Mouse (Mus musculus) cerebellum, adult 2 months (tissue): ENCODE data around the gene Mta2. TPM values are rescaled to one million over a fixed set of nuclear protein-coding genes. Genes with fewer than 3 reads are reported as not detected.

Experiments used
- DNase-seq, 2 experiments: peaks; one replicate each; pipeline ENCODE4 v3.0.0; 2021
- H3K27ac ChIP-seq: fragments of 200-500 bp; 2 replicates; pipeline ENCODE4 v1.5.1; 2012; ENCODE audit warnings: low read length, control low read depth, inconsistent platforms; ENCODE audit not compliant: insufficient read depth
- H3K27me3 ChIP-seq: fragments of 200-500 bp; 2 replicates; pipeline ENCODE4 v1.6.1; 2012; ENCODE audit warnings: inconsistent platforms, mild to moderate bottlenecking, low read length, moderate library complexity; ENCODE audit not compliant: control insufficient read depth, insufficient read depth
- H3K4me1 ChIP-seq: fragments of 200-500 bp; 2 replicates; pipeline ENCODE4 v1.6.1; 2011; ENCODE audit warnings: low read length; ENCODE audit not compliant: control insufficient read depth, insufficient read depth
- H3K4me3 ChIP-seq: fragments of 200-500 bp; replicated peaks from 2 replicates; pipeline ENCODE3; 2011; ENCODE audit warnings: mild to moderate bottlenecking, low read depth, low read length, control low read depth; ENCODE audit not compliant: insufficient read depth
- CTCF ChIP-seq: fragments of 200-500 bp; IDR thresholded peaks from 2 replicates; pipeline ENCODE4 v1.5.1; 2011; ENCODE audit warnings: low read depth, mild to moderate bottlenecking, control low read depth, low read length, moderate library complexity, borderline replicate concordance; ENCODE audit not compliant: insufficient read depth
- POLR2A ChIP-seq: fragments of 200-500 bp; IDR thresholded peaks from 2 replicates; pipeline ENCODE4 v1.6.1; 2011; ENCODE audit warnings: low read length, control low read depth, borderline replicate concordance; ENCODE audit not compliant: insufficient read depth
- WGBS: fragments of 180-500 bp; shearing (Covaris S2); methylation state at CpG from one replicate; pipeline ENCODE4 v1.1.7; 2018; 5-methylcytosine and 5-hydroxymethylcytosine counted together
- polyA plus RNA-seq: library from polyadenylated mRNA; depleted of rRNA; stranded (reverse); fragments of >200 nt; gene quantifications from 2 replicates; pipeline ENCODE4 v1.2.3, GENCODE M21; 2012; rRNA removed

Gene Mta2
- polyA plus RNA-seq, 1 experiment: 33.9 TPM

GRCm38 (mm10) chr19:8992769-8993624 lies 51.3 kb downstream of the Mta2 start:
- Histone ChIP-seq H3K4me1 (no peaks in the 10 kb centered on the region), H3K4me3 (no peak overlapping the region), H3K27me3 (no peaks in the 10 kb centered on the region), H3K27ac (no peak overlapping the region)
- 34% methylated on average over 12 of the region's 12 CpGs for WGBS
- no peak for TF ChIP-seq POLR2A
- TF ChIP-seq CTCF: peak; percentile 67
- DNase-seq: peak; percentile 45 to 58

DNA sequence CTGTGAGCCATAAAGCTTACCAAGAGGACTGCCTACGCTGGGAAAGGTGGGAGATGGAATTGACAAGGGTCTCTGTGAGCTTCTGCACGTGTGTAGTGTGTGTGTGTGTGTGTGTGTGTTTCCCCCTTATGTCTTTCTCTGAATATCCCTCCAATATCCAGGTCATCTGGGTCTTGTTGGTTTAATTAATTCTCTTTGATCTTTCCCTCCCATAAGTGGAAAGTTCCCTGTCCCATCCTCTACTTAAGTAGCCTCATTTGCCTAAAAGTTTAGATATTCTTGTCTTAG lies 51.9 kb downstream of the Mta2 start:
- Histone ChIP-seq H3K27me3 (no peaks in the 10 kb centered on the region), H3K4me3 (no peak overlapping the region), H3K27ac (no peak overlapping the region), H3K4me1 (no peaks in the 10 kb centered on the region)
- TF ChIP-seq POLR2A (no peak), CTCF (no peak)
- no peak for DNase-seq
- 51% methylated on average over 2 of the region's 2 CpGs for WGBS

DNA sequence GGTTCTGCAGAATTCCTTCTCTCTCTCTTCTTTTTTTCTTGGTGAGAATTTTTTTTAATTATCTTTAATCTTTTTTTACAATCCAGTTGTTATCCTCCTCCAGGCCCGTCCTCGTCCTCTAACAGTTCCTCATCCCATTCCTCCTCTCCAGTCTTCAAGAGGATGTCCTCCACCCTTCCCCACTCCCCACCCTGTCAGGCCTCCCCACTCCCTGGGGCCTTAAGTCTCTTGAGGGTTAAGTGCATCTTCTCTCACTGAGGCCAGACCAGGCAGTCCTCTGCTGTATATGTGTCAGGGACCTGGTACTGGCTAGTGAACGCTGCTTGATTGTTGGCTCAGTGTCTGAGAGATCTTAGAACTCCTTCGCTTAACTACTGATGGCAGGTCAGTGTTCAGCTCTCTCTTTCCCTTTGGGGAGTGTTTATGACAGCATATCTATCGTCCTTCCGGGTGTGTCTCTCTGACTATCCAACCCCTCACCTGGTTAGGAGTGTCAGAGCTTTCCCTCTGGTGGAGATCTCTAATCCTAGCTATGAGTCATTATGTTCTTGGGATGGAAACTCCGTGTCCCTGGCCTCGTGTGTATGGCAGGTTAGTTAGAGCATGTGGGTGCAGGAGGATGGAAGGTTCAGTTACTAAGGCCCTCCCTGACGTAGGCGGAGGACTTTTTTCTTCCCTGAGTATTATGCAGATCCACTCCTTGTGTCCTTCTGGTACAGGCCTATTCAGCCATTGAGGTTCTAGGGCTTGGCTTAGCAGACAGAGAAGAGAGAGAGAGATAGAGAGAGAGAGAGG lies 53.3 kb downstream of the Mta2 start:
- Histone ChIP-seq H3K4me3 (no peak overlapping the region), H3K27me3 (no peaks in the 10 kb centered on the region), H3K27ac (no peak overlapping the region), H3K4me1 (no peaks in the 10 kb centered on the region)
- no peak for DNase-seq
- TF ChIP-seq POLR2A: no peak
- WGBS: 85% methylated on average over 10 of the region's 10 CpGs

DNA sequence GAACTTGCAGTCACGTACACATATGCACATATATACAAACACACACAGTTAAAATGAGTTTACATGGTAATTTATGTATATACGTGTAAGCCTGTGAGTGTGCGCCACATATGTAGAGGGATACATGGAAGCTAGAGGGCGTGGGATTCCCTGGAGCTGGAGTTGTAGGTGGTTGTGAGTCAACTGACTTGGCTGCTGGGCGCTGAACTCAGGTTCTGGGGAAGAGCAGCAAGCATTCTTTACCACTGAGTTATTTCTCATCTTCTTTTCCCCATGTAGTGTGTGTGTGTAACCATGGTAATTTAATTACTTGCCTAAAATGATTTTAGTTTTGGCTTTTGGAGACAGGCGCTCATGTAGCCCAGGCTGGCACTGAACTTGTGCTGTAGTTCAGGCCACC lies 54.9 kb downstream of the Mta2 start:
- no peaks in the 10 kb centered on the region for H3K27me3 ChIP-seq
- WGBS: 94% methylated on average over 6 of the region's 6 CpGs
- H3K4me1 ChIP-seq: no peaks in the 10 kb centered on the region
- no peak overlapping the region for H3K27ac ChIP-seq
- TF ChIP-seq CTCF (no peak), POLR2A (no peak)
- no peak for DNase-seq
- no peak overlapping the region for H3K4me3 ChIP-seq

GRCm38 (mm10) chr19:8997546-8997945 lies 55.9 kb downstream of the Mta2 start:
- DNase-seq: no peak
- Histone ChIP-seq H3K27me3 (no peaks in the 10 kb centered on the region), H3K4me3 (no peak overlapping the region), H3K4me1 (no peaks in the 10 kb centered on the region), H3K27ac (no peak overlapping the region)
- 26% methylated on average over 4 of the region's 4 CpGs for WGBS
- TF ChIP-seq CTCF: no peak
- TF ChIP-seq POLR2A: no peak

DNA sequence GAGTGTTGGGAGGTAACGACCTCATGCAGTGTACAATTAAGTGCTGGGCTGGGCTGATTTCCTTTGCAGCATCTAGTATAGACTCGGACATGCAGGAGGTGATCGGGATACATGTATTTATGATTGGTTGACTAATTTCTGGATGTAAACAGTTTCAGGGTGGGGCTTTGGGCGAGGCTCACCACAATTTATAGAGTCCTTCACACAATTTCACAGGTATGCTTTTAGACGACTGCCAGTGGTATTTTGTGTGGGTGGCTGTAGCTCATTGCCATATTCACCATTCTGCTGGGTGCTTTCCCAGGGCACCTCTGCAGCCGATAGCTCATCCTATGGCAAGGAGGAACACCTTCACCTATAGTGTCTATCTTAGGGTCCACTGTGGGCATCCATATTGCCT lies 56.9 kb downstream of the Mta2 start:
- TF ChIP-seq CTCF (no peak), POLR2A (no peak)
- DNase-seq: no peak
- no peak overlapping the region for H3K27ac ChIP-seq
- no peaks in the 10 kb centered on the region for H3K4me1 ChIP-seq
- no peak overlapping the region for H3K4me3 ChIP-seq
- H3K27me3 ChIP-seq: no peaks in the 10 kb centered on the region
- 83% methylated on average over 6 of the region's 6 CpGs for WGBS

DNA sequence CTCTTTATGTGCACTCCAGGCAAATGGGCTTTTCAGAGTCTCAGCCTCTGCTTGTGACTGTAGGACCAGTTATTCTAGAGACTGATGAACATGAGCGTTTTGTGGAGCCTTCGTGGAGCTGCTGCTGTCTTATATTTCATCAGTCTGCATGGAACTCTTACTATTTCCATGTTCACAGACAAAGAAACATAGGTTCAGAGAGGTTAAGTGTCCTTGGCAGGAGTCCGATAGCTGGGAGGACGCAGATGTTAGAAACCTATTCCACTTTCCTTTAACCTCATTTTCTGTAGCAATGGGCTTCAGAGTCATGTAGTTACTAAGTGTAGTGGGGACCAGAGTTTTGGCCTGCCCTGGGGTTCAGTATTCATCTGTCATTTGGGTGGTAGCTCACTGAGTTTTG lies 57.5 kb downstream of the Mta2 start:
- H3K27ac ChIP-seq: no peak overlapping the region
- DNase-seq: no peak
- no peak for TF ChIP-seq POLR2A
- TF ChIP-seq CTCF: no peak
- H3K4me1 ChIP-seq: no peaks in the 10 kb centered on the region
- 87% methylated on average over 4 of the region's 4 CpGs for WGBS
- H3K4me3 ChIP-seq: no peak overlapping the region
- H3K27me3 ChIP-seq: no peaks in the 10 kb centered on the region

Other genes with a start within 250 kb of the Mta2 start
- gene Slc3a2, start 218.5 kb upstream of the Mta2 start, polyA plus RNA-seq: 214 and 221 TPM in 2 replicates
- gene Wdr74, start 206.0 kb upstream of the Mta2 start, polyA plus RNA-seq: 55.5 and 57.6 TPM in 2 replicates
- 0.33 and 0.65 TPM in 2 replicates for gene 1700092M07Rik, start 201.2 kb upstream of the Mta2 start, polyA plus RNA-seq
- 116 and 119 TPM in 2 replicates for gene Stx5a, start 200.5 kb upstream of the Mta2 start, polyA plus RNA-seq
- gene Nxf1, start 184.8 kb upstream of the Mta2 start, polyA plus RNA-seq: 134 and 135 TPM in 2 replicates
- gene Tmem223, start 170.9 kb upstream of the Mta2 start, polyA plus RNA-seq: 169 and 170 TPM in 2 replicates
- 15.9 and 20.2 TPM in 2 replicates for gene Tmem179b, start 167.4 kb upstream of the Mta2 start, polyA plus RNA-seq
- gene Taf6l, start 155.5 kb upstream of the Mta2 start, polyA plus RNA-seq: 14.1 and 15.6 TPM in 2 replicates
- gene Polr2g, start 143.3 kb upstream of the Mta2 start, polyA plus RNA-seq: 155 and 157 TPM in 2 replicates
- gene Zbtb3, start 139.3 kb upstream of the Mta2 start, polyA plus RNA-seq: 3.7 and 3.8 TPM in 2 replicates
- 34.4 and 36.0 TPM in 2 replicates for gene Ttc9c, start 122.5 kb upstream of the Mta2 start, polyA plus RNA-seq
- gene Hnrnpul2, start 121.9 kb upstream of the Mta2 start, polyA plus RNA-seq: 97.7 and 101 TPM in 2 replicates
- gene AC129217.1, start 112.1 kb upstream of the Mta2 start, polyA plus RNA-seq: not detected in 2 replicates
- gene Bscl2, start 104.4 kb upstream of the Mta2 start, polyA plus RNA-seq: 148 and 155 TPM in 2 replicates
- gene Gng3, start 102.7 kb upstream of the Mta2 start, polyA plus RNA-seq: 218 and 236 TPM in 2 replicates
- gene Lrrn4cl, start 91.1 kb upstream of the Mta2 start, polyA plus RNA-seq: 0.78 and 0.85 TPM in 2 replicates
- gene Ubxn1, start 70.4 kb upstream of the Mta2 start, polyA plus RNA-seq: 117 and 134 TPM in 2 replicates
- 69.3 and 76.7 TPM in 2 replicates for gene Uqcc3, start 61.0 kb upstream of the Mta2 start, polyA plus RNA-seq
- 3.8 and 5.1 TPM in 2 replicates for gene Lbhd1, start 58.1 kb upstream of the Mta2 start, polyA plus RNA-seq
- not detected in 2 replicates for gene Gm49403, start 57.9 kb upstream of the Mta2 start, polyA plus RNA-seq
- 43.7 and 45.9 TPM in 2 replicates for gene 1810009A15Rik, start 53.0 kb upstream of the Mta2 start, polyA plus RNA-seq
- not detected in 2 replicates for gene Gm49416, start 52.9 kb upstream of the Mta2 start, polyA plus RNA-seq
- gene Ints5, start 48.9 kb upstream of the Mta2 start, polyA plus RNA-seq: 17.7 and 18.0 TPM in 2 replicates
- 105 and 116 TPM in 2 replicates for gene Ganab, start 43.8 kb upstream of the Mta2 start, polyA plus RNA-seq
- 224 and 238 TPM in 2 replicates for gene B3gat3, start 21.5 kb upstream of the Mta2 start, polyA plus RNA-seq
- gene Rom1, start 12.5 kb upstream of the Mta2 start, polyA plus RNA-seq: 24.1 and 24.2 TPM in 2 replicates
- gene Eml3, start 12.3 kb upstream of the Mta2 start, polyA plus RNA-seq: 40.2 and 45.0 TPM in 2 replicates
- 20.5 and 20.8 TPM in 2 replicates for gene Tut1, start 12.0 kb downstream of the Mta2 start, polyA plus RNA-seq
- gene Eef1g, start 25.2 kb downstream of the Mta2 start, polyA plus RNA-seq: 263 and 281 TPM in 2 replicates
- gene Ahnak, start 47.4 kb downstream of the Mta2 start, polyA plus RNA-seq: 5.3 and 5.8 TPM in 2 replicates
- not detected in 2 replicates for gene Scgb1a1, start 146.1 kb downstream of the Mta2 start, polyA plus RNA-seq
- gene Asrgl1, start 193.8 kb downstream of the Mta2 start, polyA plus RNA-seq: 88.4 TPM in 2 replicates